Mouse (Mus musculus): Measurements from ENCODE around the gene Gm20441.
A peak's percentile ranks its signal among the peaks of the same experiment; 100 is the strongest.
"Not testable (repeated sequence)": the region's sequence is repeated elsewhere in the genome, so short reads cannot be mapped to it uniquely, and the experiment has no call there.

Gene Gm20441

DNA sequence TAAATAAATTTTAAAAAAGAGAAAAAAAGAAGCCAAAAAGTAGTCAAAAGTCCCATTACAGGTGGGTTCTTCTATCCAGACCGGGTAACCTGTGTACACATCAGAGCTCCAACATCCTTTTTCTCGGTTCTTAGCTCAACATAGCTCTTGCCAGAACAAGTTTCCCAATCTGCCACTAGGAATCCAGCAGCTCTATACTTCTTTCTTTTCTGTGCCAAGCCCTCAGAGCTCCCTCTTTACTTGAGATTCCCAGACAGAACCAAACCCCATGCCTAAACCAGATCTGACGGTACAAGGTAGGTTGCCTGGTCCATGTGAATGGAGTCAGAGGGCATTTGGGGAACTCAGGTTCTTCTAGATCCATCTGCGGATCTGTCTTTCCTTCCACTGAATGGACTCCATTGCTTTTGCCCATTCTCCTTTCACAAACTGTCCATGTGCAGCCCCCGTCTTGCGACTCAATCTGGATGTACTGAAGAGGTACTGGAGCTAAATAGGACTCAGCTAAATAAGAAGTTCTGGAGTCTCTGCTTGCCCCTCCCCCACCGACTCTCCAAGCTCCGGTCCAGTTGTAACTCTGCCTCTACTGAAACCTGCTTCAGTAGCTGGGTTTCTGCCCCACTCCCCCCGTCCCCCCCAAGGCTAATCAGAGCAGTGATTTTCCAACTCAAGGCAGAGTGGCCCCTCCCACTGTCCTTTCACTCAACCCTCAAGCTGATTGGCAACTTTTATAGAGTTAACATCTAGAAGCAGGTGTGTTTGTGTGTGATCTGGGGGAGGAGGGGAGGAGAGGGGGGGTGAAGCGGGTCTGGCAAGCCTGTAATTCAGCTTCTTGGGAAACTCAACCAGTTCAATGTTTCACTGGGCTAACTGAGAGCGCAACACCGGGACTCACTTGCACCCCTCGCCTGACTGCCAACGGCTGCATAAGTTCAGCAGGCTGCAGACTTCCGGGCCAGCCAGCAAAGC is 1.3 kb downstream of the Gm20441 start:
- no peak for DNase-seq (ENCODE audit: low spot score)

DNA sequence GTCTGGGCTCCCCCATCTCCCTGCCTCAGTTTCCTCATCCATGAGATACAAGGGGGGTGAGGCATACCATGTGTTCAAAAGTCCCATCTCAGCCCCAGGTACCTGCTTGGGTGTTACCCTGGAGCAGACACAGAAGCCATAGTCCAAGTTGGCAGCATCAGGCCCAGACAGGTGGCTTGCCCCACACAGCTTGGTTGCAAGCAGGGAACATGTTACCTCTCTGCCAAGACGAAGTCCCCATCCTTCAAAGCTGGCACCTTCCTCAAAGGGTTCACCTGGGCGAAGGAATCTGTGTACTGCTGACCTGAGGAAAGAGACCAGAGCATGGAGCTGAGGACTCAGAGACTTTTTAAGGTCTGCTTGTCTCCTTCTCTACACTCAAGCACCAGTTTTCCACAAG is 2.9 kb downstream of the Gm20441 start:
- no peak for DNase-seq (ENCODE audit: low spot score)

DNA sequence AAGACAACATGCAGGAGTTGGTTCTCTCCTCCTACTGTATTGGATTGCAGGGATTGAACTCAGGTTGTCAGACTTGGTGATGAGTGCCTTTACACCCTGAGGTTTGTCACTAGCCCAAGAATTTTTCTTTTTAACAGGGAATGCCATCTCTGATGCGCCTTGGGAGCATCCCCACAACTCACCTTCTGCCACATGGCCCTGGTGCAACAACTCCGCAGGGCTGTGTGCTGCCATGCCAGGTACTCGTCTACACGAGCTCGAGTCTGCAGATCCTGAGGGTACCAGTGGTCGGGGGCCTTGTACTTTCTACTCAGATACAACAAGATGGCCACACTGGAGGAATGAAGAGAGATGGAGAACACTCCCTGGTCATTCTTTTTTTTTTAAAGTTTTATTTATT is 4.2 kb downstream of the Gm20441 start:
- no peak for DNase-seq (ENCODE audit: low spot score)

DNA sequence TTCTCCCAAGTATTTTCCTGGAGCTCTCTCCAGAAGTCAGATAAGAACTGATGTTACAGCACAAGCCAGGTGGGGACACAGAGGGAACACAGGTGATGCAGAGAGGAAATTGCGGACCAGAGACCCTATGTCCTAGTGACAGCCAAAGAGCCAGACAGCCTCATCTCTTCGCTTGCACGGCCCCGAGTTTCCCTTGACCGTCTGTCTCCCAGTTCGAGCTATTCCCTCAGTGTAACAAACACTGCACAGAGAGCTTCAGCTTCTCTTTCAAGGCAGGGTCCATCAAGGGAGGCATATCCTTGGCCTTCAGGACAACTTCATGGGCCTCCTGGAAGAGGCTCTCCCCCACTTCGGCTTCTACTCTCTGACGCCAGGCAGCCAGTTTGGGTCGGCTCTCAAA is 6.2 kb downstream of the Gm20441 start:
- no peak for DNase-seq (ENCODE audit: low spot score)

DNA sequence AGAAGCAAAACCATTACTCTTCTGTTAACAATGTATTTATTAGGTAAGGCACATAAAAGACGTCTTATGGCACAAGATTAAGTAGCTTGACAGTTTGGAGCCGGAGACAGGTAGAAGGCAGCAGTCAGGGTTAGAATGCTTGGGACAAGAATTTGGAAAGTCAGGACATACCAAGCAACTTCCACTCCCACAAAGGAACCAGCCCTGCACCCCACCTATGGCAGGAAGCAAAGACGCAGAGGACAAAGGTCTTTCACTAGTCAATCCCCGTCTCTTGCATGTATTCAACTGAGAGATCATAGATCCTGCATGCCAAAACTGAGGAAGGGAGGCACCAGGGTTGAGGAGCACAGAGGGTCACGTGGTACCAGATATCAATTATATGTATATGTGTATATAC is 6.7 kb downstream of the Gm20441 start:
- no peak for DNase-seq (ENCODE audit: low spot score)

DNA sequence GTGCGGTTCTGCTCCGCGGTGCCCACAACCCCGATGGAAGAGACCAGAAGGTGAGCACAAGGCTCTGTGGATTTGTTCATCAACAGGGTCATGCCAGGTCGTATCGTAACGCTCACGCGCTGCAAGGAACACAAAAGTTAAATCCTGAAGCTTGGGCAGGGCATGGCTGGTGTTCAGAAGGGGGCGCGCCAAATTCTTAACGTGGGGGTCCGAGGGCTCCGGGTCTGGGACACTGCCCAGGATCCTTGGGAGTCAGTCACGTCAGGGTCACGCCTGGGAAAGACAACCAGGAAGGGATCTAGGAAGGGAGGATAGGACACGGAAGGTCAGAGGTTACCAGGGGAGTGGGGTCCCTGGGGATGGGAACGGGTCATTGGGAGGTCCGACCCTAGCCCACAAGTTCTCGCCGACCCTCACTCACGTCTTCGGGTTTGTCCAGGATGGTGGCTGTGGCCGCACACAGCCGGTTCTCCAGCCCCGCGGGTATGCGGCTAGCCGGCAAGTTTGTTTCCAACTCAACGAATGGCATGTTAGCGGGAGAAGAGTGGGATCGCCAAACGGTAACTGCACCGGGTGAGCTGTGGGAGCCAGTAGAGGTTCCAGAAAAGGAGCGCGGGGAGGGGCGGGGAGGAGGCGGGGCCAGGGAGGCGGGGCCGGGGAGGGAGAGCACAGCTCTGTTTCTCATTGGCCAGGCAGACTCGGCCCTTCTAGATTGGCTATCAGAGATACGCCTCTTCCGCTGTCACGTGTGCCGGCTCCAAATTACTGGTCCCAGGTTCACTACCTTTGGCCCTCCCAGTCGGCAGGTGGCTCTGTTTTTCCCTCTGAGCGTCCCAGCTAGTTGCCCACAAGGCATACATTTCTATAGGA is 7.7 kb downstream of the Gm20441 start, which contains the start of gene Ddt:
Gene Ddt, minus strand, starts transcription at position 620 of the 870 bp plus-strand sequence.
- DNase-seq (ENCODE audit: low spot score), result peak; percentile 86

DNA sequence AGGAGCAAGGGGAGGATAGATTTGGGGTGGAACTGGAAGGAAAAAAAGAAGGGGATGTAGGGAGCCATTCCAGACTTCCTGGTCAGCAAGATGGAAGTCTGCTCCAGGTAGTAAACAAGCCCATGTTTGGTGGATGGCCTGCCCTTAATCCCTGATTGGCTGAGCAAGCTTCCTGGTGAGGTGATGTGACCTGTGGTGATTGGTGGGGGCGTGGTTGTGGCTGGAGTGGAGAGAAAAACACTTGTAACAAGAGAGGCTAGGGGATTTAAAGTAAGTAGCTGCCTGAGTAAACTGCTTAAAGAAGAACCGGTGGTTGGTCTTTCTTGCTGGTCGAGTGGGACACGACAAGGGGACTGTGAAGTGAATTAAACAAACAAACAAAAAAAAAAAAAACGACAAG is 13.0 kb downstream of the Gm20441 start:
- not testable (repeated sequence) for DNase-seq (ENCODE audit: low spot score)

DNA sequence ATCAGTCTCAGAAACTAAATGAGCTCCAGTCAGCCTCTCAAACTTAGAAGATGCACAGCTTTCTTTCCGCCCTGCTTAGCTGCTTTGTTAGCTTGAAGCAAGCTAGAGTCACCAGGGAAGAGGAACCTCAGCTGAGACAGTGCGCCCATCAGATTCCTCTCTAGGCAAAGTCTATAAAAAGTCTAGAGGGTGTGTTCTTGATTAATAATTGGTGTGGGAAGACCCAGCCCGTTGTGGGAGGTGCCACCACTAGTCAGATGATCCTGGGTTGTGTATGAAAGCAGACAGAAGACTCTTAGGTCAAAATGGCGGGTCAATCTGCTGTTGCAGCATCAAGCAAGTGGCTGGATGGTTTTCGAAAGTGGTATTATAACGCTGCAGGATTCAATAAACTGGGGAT is 13.9 kb downstream of the Gm20441 start:
- DNase-seq (ENCODE audit: low spot score), result no peak

DNA sequence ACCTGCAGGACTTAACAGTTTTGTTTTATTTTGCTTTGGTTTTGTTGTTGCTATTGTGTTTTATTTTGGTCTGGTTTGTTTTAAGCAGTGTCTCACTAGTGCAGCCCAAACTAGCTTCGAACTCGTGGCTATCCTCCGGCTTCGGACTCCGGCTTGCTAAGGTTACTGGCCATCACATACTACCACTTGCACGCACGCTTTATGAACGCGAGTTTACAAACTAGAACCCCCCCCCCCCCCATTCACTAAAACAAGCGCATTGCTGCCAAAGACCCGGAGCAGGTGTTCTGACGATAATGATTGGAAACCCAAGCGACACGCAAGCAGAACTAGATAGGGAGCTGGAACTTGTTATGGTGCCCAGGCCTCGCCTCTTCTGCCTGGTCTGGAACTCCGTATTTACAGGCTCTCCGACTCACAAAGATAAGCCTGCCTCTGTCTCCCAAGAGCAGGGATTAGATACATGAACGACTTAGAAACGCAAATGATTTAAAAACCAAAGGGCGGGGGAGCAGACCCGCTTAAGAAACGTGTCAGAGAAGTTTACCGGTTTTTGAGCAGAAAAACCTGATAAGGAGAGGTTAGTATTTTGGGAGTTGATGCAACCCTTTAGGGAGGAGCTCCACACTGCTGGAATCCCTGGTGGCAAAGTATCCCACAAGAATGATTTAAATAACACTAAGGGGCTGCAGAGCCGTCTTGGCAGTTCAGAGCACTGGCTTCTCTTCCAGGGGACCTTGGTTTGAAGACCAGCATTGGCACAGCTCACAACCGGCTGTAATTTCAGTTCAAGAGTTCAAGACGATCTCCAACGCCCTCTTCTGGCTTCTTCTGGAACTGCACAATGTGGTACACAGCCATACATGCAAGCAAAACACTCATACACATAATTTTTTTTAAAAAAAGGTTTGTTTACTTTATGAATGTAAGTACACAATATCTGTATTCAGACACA is 16.0 kb downstream of the Gm20441 start:
- peak; percentile 95 for DNase-seq (ENCODE audit: low spot score)

DNA sequence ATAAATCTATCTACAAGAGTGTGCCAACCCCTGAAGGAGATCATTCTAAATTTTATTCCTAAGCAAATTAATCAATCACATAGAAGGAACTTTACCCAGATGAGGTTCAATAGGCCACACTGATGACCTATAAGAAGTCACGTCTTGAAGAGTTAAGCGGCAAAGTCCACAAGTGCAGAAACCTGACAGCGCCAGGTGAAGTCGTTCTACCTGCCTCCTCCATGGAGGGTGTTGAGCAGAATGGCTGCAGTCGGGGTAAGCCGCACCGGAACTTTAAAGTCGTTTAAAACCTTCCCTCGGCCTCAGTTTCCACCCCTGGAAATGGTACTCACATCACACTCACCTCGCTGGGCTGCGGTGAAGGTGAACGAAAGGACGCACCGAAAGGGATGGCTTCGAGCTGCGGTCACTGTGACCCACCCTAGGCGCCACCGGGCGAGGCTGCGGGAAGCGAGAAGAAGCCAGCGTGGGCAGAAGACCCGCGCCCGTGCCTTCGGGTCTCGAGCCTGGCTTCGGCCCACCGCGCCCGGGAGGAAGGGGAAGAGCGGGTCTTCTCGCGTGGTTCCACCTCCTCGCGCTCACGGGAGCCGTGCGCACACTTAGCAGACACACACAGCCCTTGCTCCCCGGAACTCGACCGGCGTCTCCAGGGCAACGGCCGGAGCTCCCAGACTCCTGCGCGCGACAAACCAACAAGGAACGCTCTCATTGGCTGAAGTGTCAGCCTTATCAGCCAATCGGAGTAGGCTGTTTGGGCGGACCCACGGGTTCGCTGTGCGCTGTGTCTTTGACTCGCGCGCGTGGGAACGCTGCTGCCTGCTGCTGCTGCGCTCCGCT is 16.9 kb downstream of the Gm20441 start, which contains the start of gene Cabin1:
Gene Cabin1, minus strand, starts transcription at position 660 of the 837 bp plus-strand sequence.
- peak; percentile 99 for DNase-seq (ENCODE audit: low spot score)

DNA sequence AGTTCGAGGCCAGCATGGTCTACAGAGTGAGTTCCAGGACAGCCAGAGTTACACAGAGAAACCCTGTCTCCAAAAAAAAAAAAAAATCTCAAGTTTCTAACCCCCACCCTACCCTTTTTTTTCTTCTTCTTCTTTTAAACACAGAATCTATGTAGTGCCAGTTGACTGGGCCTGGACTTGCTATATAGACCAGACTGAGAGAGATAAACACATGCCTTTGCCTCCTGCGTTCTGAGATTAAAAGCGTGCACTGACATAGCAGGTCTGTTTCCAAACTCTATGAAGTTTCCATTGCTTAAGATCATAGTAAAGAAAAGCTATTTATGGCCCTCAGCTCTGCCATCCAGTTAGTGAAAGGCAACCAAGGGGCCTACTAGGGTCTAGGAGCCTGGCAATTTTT is 18.3 kb downstream of the Gm20441 start:
- DNase-seq (ENCODE audit: low spot score), result peak; percentile 54

DNA sequence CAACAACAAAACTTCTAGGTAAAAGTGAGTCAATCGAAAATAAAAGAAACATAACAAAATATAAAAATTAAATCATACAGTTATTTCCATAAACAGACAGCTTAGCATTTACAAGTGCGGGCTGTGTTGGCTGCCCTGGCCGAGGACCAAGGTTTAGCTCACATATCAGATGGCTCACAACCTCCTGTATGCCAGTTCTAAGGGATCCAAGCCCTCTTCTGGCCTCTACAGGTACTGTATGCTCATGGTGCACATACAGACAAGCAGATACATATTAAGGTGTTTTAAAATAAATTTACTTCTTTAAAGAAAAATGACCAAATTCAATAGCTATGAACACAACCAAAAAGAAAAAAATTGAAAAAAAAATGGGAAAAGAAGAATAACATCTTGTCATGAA is 20.4 kb downstream of the Gm20441 start:
- DNase-seq (ENCODE audit: low spot score), result no peak

DNA sequence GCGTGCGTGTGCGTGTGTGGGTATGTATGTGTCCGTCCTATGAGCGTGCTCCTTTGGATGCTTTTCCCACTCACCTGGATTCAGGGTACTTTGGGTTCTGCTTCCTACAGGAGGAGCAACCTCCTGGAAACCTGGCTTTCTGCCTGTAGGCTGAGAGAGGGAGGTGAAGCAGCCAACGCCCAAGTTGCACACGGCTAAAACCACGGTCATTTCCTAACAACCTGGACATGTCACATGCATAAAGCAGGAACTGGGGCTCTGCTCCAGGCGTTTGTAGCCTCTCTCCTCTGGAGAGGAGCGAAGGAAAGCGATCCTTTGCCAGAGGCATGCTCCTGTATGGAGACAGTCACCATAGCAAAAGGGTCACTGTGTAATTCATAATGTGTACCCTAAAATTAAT is 24.0 kb downstream of the Gm20441 start:
- DNase-seq (ENCODE audit: low spot score), result no peak

DNA sequence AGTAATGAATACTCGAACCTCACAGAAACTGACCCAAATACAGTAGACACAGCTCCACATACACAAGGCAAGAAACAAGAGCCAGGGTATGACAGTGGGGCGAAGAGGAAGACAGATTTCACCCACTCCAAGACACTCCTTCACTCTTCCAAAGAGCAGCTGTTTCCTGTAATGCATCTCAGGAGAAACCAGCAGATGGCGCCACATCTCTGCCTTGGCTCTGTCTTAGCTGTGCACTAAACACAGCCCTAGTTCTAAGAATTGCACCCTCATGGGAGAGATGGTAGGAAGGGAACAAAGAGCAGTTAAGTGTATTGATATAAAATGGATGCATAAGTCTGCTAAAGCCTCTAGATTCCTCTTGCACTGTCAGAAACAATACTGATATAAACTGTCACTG is 36.7 kb downstream of the Gm20441 start:
- DNase-seq (ENCODE audit: low spot score), result peak; percentile 76

DNA sequence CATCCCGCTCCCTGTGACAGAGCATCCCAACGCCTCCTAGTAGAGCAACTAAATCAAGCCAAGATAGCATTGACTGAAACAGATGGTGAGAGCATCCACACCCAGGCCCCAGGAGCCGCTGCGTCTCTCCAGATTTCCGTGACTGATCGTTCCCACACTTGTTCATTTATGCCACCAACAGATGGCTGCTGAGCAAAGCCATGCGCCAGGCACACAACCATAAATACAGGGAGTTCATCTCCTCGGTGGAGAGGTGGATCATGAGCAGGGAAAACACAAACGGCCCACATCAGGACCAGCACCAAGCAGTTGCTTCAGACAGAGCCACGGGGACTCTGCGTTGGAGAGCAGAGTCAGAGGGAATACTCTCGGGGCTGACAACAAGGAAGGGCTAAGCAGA is 37.4 kb downstream of the Gm20441 start:
- no peak for DNase-seq (ENCODE audit: low spot score)

DNA sequence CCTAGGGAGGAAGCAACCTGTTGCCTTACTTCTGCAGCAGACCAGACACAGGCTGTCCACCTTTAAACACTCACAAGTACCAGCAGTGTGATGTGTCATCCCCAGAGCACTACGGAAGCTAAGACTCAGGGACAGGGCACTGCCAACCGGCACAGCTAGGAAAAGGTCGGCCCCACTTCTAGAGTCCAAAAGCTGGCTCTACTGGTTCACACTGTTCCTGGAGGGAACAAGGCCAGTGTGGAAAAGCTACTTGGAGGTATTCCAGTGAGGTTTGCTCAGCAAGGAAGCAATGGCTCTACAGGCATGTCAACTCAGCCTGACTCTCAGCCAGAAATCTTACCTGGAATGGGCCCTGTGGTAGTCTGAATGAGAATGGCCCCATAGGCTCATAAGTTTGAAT is 39.9 kb downstream of the Gm20441 start:
- no peak for DNase-seq (ENCODE audit: low spot score)

DNA sequence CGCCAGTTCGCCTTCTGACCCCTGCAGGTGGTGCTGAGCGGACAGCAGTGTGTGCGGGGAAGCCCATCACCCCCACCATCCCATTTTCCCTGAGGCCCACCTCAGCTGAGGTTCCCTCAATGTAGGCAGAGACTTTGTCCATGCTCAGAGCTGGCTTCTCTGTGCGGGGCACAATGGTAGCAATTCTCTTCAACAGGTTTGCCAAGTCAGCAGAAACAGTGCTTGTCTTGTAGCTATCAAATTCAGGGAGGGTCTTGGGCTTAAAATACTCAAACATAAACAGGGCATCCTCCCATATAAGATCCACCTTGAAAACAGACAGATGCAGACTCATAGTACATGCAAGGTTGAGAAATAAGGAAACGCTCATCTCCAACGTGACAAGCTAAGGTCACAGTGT is 55.3 kb downstream of the Gm20441 start:
- no peak for DNase-seq (ENCODE audit: low spot score)
